Mouse (Mus musculus) CH12.LX (cell line): ENCODE data around the gene Rapgef4. TPM values are rescaled to one million over a fixed set of nuclear protein-coding genes. Genes with fewer than 3 reads are reported as not detected.

Experiments
- DNase-seq: peaks from one replicate; pipeline ENCODE4 v3.0.0-alpha.2; 2013; ENCODE audit errors: extremely low read depth
- H3K27ac ChIP-seq: 2 replicates; pipeline ENCODE4 v1.5.1; 2012; ENCODE audit warnings: low read depth, mild to moderate bottlenecking, control low read depth, moderate library complexity; ENCODE audit not compliant: insufficient read depth
- H3K27me3 ChIP-seq: replicated peaks from 2 replicates; pipeline ENCODE3; 2012; ENCODE audit warnings: inconsistent platforms
- H3K36me3 ChIP-seq, 2 experiments: replicated peaks in 1 of 2; 2 replicates each; pipeline versions ENCODE3 to v1.6.1; 2012; ENCODE audit warnings: inconsistent platforms in 1 of 2, low read length in 1 of 2, mild to moderate bottlenecking in 1 of 2, mixed read lengths in 1 of 2, moderate library complexity in 1 of 2; ENCODE audit not compliant: control insufficient read depth in 1 of 2, insufficient read depth in 1 of 2
- H3K4me1 ChIP-seq, 2 experiments: 2 replicates each; pipeline ENCODE4 v1.6.1; 2012; ENCODE audit warnings: inconsistent platforms in 1 of 2, moderate library complexity in 1 of 2; ENCODE audit not compliant: insufficient read depth in 2 of 2, control insufficient read depth in 1 of 2
- H3K4me2 ChIP-seq: 2 replicates; pipeline ENCODE4 v1.6.1; 2012; ENCODE audit warnings: low read depth, mild to moderate bottlenecking, control low read depth; ENCODE audit not compliant: poor library complexity, insufficient read depth, severe bottlenecking
- H3K4me3 ChIP-seq, 3 experiments: fragments of 150-350 bp in 1 of 3; sonication (generic) in 1 of 3; replicated peaks in 1 of 3; 2 replicates each; pipeline versions ENCODE3 to v1.5.1; 2011 to 2012; ENCODE audit warnings: low read depth in 2 of 3, low read length in 2 of 3, mild to moderate bottlenecking in 2 of 3, moderate library complexity in 2 of 3, control low read depth in 1 of 3, improper control_type of control experiment in 1 of 3, inconsistent platforms in 1 of 3, mixed read lengths in 1 of 3; ENCODE audit not compliant: poor library complexity in 1 of 3
- H3K79me2 ChIP-seq: replicated peaks from 2 replicates; pipeline ENCODE4 v1.6.1; 2012; ENCODE audit warnings: mild to moderate bottlenecking, moderate library complexity; ENCODE audit not compliant: control insufficient read depth, poor library complexity, insufficient read depth, severe bottlenecking; ENCODE audit errors: extremely low read depth
- H3K9ac ChIP-seq: 2 replicates; pipeline ENCODE4 v1.6.1; 2012; ENCODE audit warnings: low read depth, mild to moderate bottlenecking, control low read depth, moderate library complexity; ENCODE audit not compliant: insufficient read depth
- H3K9me3 ChIP-seq: replicated peaks from 2 replicates; pipeline ENCODE3; 2012; ENCODE audit warnings: low read length, inconsistent platforms, mixed read lengths
- BHLHE40 ChIP-seq: IDR thresholded peaks from 2 replicates; pipeline ENCODE4 v1.6.1; 2011; ENCODE audit warnings: mild to moderate bottlenecking, low read depth, low read length, improper control_type of control experiment
- CHD2 ChIP-seq: IDR thresholded peaks from 2 replicates; pipeline ENCODE4 v1.6.1; 2011; ENCODE audit warnings: low read length, improper control_type of control experiment
- CTCF ChIP-seq, 2 experiments: IDR thresholded peaks in 1 of 2; conservative IDR thresholded peaks in 1 of 2; 2 replicates each; pipeline ENCODE4 v1.5.1; 2011 to 2012; ENCODE audit warnings: low read depth in 2 of 2, low read length in 2 of 2, improper control_type of control experiment in 1 of 2, inconsistent platforms in 1 of 2, mild to moderate bottlenecking in 1 of 2, moderate library complexity in 1 of 2
- E2F4 ChIP-seq: IDR thresholded peaks from 2 replicates; pipeline ENCODE4 v1.6.1; 2011; ENCODE audit warnings: low read depth, low read length, improper control_type of control experiment; ENCODE audit not compliant: insufficient replicate concordance
- ELF1 ChIP-seq: IDR thresholded peaks from 2 replicates; pipeline ENCODE4 v1.6.1; 2014; ENCODE audit warnings: low read depth, mild to moderate bottlenecking, inconsistent platforms, low read length, improper control_type of control experiment
- ETS1 ChIP-seq: conservative IDR thresholded peaks from 2 replicates; pipeline ENCODE4 v1.6.1; 2012; ENCODE audit warnings: low read depth, mild to moderate bottlenecking, inconsistent platforms, low read length, improper control_type of control experiment, moderate library complexity
- JUN ChIP-seq: IDR thresholded peaks from 2 replicates; pipeline ENCODE4 v1.6.1; 2011; ENCODE audit warnings: low read depth, mild to moderate bottlenecking, low read length, improper control_type of control experiment, moderate library complexity; ENCODE audit not compliant: insufficient read depth
- JUND ChIP-seq: conservative IDR thresholded peaks from 2 replicates; pipeline ENCODE4 v1.6.1; 2011; ENCODE audit warnings: low read depth, low read length, improper control_type of control experiment
- KAT2A ChIP-seq: IDR thresholded peaks from 2 replicates; pipeline ENCODE4 v1.6.1; 2012; ENCODE audit warnings: low read length, improper control_type of control experiment, inconsistent platforms; ENCODE audit not compliant: insufficient replicate concordance
- MAFK ChIP-seq: IDR thresholded peaks from 2 replicates; pipeline ENCODE4 v1.6.1; 2011; ENCODE audit warnings: low read length, improper control_type of control experiment; ENCODE audit not compliant: insufficient replicate concordance
- MEF2A ChIP-seq: IDR thresholded peaks from 2 replicates; pipeline ENCODE4 v1.6.1; 2014; ENCODE audit warnings: low read depth, mild to moderate bottlenecking, inconsistent platforms, low read length, improper control_type of control experiment, borderline replicate concordance
- MYC ChIP-seq: IDR thresholded peaks from 2 replicates; pipeline ENCODE4 v1.6.1; 2011; ENCODE audit warnings: low read depth, mild to moderate bottlenecking, improper control_type of control experiment, low read length
- NELFE ChIP-seq: IDR thresholded peaks from 2 replicates; pipeline ENCODE4 v1.6.1; 2011; ENCODE audit warnings: low read depth, low read length, improper control_type of control experiment
- NRF1 ChIP-seq: IDR thresholded peaks from 2 replicates; pipeline ENCODE4 v1.6.1; 2014; ENCODE audit warnings: low read depth, mild to moderate bottlenecking, inconsistent platforms, low read length, improper control_type of control experiment, moderate library complexity
- POLR2A ChIP-seq: IDR thresholded peaks from 2 replicates; pipeline ENCODE4 v1.6.1; 2011; ENCODE audit warnings: low read depth, mild to moderate bottlenecking, improper control_type of control experiment, low read length
- SIN3A ChIP-seq: IDR thresholded peaks from 2 replicates; pipeline ENCODE4 v1.6.1; 2012; ENCODE audit warnings: low read length, improper control_type of control experiment, inconsistent platforms
- TBP ChIP-seq: conservative IDR thresholded peaks from 2 replicates; pipeline ENCODE4 v1.6.1; 2011; ENCODE audit warnings: low read depth, low read length, improper control_type of control experiment
- TCF12 ChIP-seq: IDR thresholded peaks from 2 replicates; pipeline ENCODE4 v1.6.1; 2014; ENCODE audit warnings: low read depth, mild to moderate bottlenecking, inconsistent platforms, low read length, improper control_type of control experiment
- USF2 ChIP-seq: conservative IDR thresholded peaks from 2 replicates; pipeline ENCODE4 v1.6.1; 2011; ENCODE audit warnings: low read depth, low read length, improper control_type of control experiment
- ZC3H11A ChIP-seq: IDR thresholded peaks from 2 replicates; pipeline ENCODE4 v1.6.1; 2012; ENCODE audit warnings: low read depth, mild to moderate bottlenecking, inconsistent platforms, low read length, improper control_type of control experiment
- ZMIZ1 ChIP-seq: IDR thresholded peaks from 2 replicates; pipeline ENCODE4 v1.6.1; 2012; ENCODE audit warnings: low read depth, mild to moderate bottlenecking, inconsistent platforms, low read length, improper control_type of control experiment
- dilution Hi-C: fragments of 300-500 bp; cut with MboI; formaldehyde crosslinking; loops from 2 replicates; pipeline ENCODE4 v1.14.3; 2020; ENCODE audit warnings: low sequenced_read_pairs; ENCODE audit not compliant: extremely low pct_unique_long_range_greater_than_20kb, extremely low pct_ligation_motif_present
- in situ Hi-C: fragments of 300-500 bp; cut with MboI; formaldehyde crosslinking; loops from 3 replicates; pipeline ENCODE4 v1.14.3; 2019; ENCODE audit warnings: low sequenced_read_pairs, low pct_ligation_motif_present, low pct_unique_long_range_greater_than_20kb, mixed read lengths
- polyA plus RNA-seq: library from polyadenylated mRNA; unstranded; fragments of >175 nt; gene quantifications from 2 replicates; pipeline ENCODE4 v1.2.1, GENCODE M21; 2012; ENCODE audit warnings: low read depth; ENCODE audit not compliant: insufficient read length
- total RNA-seq, 2 experiments: library from RNA; depleted of rRNA; stranded (reverse); fragments of 300-350 nt in 1 of 2; fragments of >200 nt in 1 of 2; gene quantifications; 2 replicates each; pipeline ENCODE4 v1.2.3; 2012 to 2014

The Rapgef4 gene
- total and polyA plus RNA-seq, 3 experiments = 0.12 to 0.13 TPM; not detected in 1

DNA sequence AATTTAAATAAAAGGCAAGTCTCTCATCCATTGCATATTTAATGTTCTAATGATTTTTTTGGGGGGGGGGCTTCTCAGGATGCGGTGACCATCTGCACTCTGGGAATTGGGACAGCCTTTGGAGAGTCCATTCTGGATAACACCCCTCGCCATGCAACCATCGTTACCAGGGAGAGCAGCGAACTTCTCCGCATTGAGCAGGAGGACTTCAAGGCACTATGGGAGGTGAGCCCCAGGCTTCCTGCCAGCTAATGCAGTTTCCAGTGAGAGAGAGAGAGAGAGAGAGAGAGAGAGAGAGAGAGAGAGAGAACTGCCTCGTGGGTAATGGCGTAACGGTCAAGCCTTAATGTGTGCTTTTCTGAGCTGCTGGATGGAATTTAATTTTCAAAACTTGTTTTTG is 64.0 kb downstream of the Rapgef4 start:
- H3K79me2 ChIP-seq = no peaks in the 10 kb centered on the region
- TF ChIP-seq KAT2A (no peak), BHLHE40 (no peak), NELFE (no peak), MEF2A (no peak), ELF1 (no peak), MAFK (no peak), NRF1 (no peak), TCF12 (no peak), ETS1 (no peak), TBP (no peak), ZMIZ1 (no peak), CTCF (conservative IDR thresholded peaks at IDR 0.05 in 1 of 2, IDR thresholded peaks at IDR 0.05 in 1 of 2; ENCODE audit: low read depth in 2 of 2, low read length in 2 of 2) (no peak)
- no peak overlapping the region for H3K4me3 ChIP-seq
- no peak for DNase-seq
- no peaks in the 10 kb centered on the region for H3K27me3 ChIP-seq
- H3K4me1 ChIP-seq = peaks cover 0 to 8% of the 10 kb centered on the region in 2 experiments; a peak in 2 of 4 replicates
- in situ Hi-C loops = no loop called here
- no peaks in the 10 kb centered on the region for H3K9me3 ChIP-seq
- no peak overlapping the region for H3K27ac ChIP-seq
- no peak overlapping the region for H3K4me2 ChIP-seq
- no peaks in the 10 kb centered on the region for H3K36me3 ChIP-seq
- dilution Hi-C loops = no loop called here
- no peak overlapping the region for H3K9ac ChIP-seq

DNA sequence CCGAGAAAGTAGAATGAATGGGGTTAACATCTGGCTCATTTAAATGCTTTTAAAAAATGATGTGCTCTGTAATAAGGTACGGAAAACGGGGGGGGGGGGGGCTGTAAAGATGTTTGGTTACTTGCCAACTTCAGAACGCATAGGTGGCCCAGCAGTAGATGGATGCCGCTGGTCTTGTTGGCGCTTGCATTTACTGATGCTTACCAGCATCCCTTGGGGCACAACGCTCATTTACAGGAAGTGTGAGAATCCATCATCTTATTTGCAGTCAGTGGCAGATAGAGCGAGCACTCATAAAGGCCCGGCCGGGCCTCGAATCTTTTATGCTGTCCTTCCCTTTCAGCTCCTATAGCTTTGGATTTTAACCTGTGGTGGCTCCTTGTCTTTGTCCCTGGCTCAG is 64.6 kb downstream of the Rapgef4 start:
- no peaks in the 10 kb centered on the region for H3K36me3 ChIP-seq
- H3K9me3 ChIP-seq = no peaks in the 10 kb centered on the region
- H3K79me2 ChIP-seq = no peaks in the 10 kb centered on the region
- in situ Hi-C loops = no loop called here
- no peaks in the 10 kb centered on the region for H3K27me3 ChIP-seq
- no peak for DNase-seq
- dilution Hi-C loops = no loop called here
- TF ChIP-seq POLR2A (no peak), JUN (no peak), USF2 (no peak), CHD2 (no peak), ELF1 (no peak), MYC (no peak), E2F4 (no peak), ZMIZ1 (no peak), MAFK (no peak), ZC3H11A (no peak), BHLHE40 (no peak), SIN3A (no peak), JUND (no peak)
- no peak overlapping the region for H3K9ac ChIP-seq
- H3K4me2 ChIP-seq = no peak overlapping the region
- H3K27ac ChIP-seq = no peak overlapping the region
- peaks cover 0 to 8% of the 10 kb centered on the region in 2 experiments; a peak in 2 of 4 replicates for H3K4me1 ChIP-seq
- H3K4me3 ChIP-seq = no peak overlapping the region
